Mouse (Mus musculus): Measurements from ENCODE around the gene Kcnk18. TPM values are rescaled to one million over a fixed set of nuclear protein-coding genes. Genes with fewer than 3 reads are reported as not detected.
A peak's percentile ranks its signal among the peaks of the same experiment; 100 is the strongest.

Gene Kcnk18
- polyA plus RNA-seq, 1 experiment, result not detected

DNA sequence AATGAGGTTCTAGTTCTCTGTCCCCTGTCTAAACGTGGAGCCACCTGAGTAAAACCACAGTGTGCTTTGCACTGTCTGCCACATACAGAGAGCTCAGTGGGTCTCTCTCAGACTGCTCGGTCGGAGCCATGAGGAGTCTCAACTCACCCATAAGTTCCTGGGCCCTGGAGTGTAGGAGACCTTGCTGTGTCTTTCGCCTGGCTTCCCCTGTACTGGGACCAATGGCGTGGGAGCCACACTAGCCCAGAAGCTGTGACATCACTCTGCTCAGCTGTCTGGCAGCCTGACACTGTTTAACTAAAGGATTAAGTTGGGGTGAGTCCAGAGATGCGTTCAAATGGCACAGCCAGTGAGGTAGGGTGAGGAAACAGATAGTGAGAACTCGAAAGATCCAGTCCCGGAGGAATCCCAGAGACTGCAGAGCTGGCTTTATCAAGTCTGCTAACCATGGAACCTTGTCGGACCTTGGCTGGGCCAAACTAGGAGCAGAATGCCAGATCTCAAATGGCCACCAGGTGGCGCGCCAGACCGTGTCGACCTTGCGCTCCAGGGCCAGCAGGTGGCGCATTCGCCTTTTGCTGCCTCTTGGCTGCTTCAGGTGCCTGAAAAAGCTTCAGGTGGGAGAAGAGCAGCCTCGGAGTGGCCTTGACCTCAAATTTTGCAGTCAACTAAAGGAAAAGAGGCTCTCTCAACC, 20.3 kb downstream of the Kcnk18 start:
- H3K27ac ChIP-seq (ENCODE audit: insufficient read depth, low read depth, low read length), result no peak overlapping the region
- no peak overlapping the region for H3K4me3 ChIP-seq (ENCODE audit: insufficient read depth, low read depth, low read length)
- WGBS, result 20% methylated on average over 17 of the region's 17 CpGs
- TF ChIP-seq CTCF (IDR thresholded peaks at IDR 0.05; ENCODE audit: insufficient read depth, low read depth, low read length) (peak; percentile 100), POLR2A (IDR thresholded peaks at IDR 0.05; ENCODE audit: insufficient read depth, low read depth, low read length) (no peak)
- H3K4me1 ChIP-seq (ENCODE audit: control insufficient read depth, insufficient read depth, low read length), result no peaks in the 10 kb centered on the region

- TF ChIP-seq POLR2A (IDR thresholded peaks at IDR 0.05; ENCODE audit: insufficient read depth, low read depth, low read length), result no peak
- TF ChIP-seq CTCF (IDR thresholded peaks at IDR 0.05; ENCODE audit: insufficient read depth, low read depth, low read length), result no peak
- H3K27ac ChIP-seq (ENCODE audit: insufficient read depth, low read depth, low read length), result no peak overlapping the region
- WGBS, result 92% methylated on average over 4 of the region's 4 CpGs
- no peak overlapping the region for H3K4me3 ChIP-seq (ENCODE audit: insufficient read depth, low read depth, low read length)
- no peaks in the 10 kb centered on the region for H3K4me1 ChIP-seq (ENCODE audit: control insufficient read depth, insufficient read depth, low read length)
Measured at GRCm38 (mm10) chr19:59241987-59242386, 23.0 kb downstream of the Kcnk18 start.

- peaks cover 3% of the 10 kb centered on the region for H3K4me1 ChIP-seq (ENCODE audit: control insufficient read depth, insufficient read depth, low read length)
- WGBS, result 91% methylated on average over 2 of the region's 2 CpGs
- no peak overlapping the region for H3K4me3 ChIP-seq (ENCODE audit: insufficient read depth, low read depth, low read length)
- H3K27ac ChIP-seq (ENCODE audit: insufficient read depth, low read depth, low read length), result no peak overlapping the region
- TF ChIP-seq POLR2A (IDR thresholded peaks at IDR 0.05; ENCODE audit: insufficient read depth, low read depth, low read length) (no peak), CTCF (IDR thresholded peaks at IDR 0.05; ENCODE audit: insufficient read depth, low read depth, low read length) (no peak)
Measured at GRCm38 (mm10) chr19:59243057-59243456, 24.0 kb downstream of the Kcnk18 start.

- Histone ChIP-seq H3K4me1 (ENCODE audit: control insufficient read depth, insufficient read depth, low read length) (peaks cover 6% of the 10 kb centered on the region), H3K27ac (ENCODE audit: insufficient read depth, low read depth, low read length) (no peak overlapping the region), H3K4me3 (ENCODE audit: insufficient read depth, low read depth, low read length) (no peak overlapping the region)
- WGBS, result 74% methylated on average over 4 of the region's 4 CpGs
- TF ChIP-seq CTCF (IDR thresholded peaks at IDR 0.05; ENCODE audit: insufficient read depth, low read depth, low read length) (no peak), POLR2A (IDR thresholded peaks at IDR 0.05; ENCODE audit: insufficient read depth, low read depth, low read length) (no peak)
Measured at GRCm38 (mm10) chr19:59248144-59248543, 29.1 kb downstream of the Kcnk18 start.

DNA sequence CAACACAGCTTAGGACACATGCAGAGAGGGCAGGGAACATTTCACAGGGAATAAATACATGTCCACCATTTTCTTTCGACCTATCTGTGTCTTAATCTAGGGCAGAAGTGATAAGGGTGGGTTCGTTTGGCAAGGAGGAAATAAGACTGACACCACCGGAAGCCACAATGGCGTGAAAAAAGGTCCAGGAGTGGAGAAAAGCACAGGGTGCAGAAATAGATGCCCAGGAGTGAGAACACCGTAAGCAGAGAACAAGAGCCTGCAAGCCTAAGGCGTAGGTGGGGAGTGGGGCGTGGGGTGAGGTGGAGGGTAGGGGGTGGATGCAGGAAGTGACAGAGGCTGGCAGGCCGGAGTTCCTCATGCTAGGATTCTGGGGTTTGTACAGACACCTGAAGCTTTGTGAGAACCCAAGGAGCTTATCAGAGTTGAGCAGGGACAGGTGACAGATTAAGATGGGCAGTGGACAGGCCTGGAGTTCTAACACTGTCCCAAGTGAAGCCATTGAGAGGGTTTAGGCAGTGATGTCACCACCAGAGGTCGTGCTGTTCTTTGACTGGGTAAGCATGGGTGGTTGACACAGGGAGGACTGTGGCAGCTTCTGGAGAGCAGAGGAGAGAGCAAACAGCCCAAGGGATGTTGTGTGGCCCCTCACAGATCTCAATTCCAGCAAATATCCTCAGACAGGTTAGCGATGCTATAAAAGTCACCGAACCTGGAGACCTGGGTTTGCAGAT, 29.7 kb downstream of the Kcnk18 start:
- WGBS, result 89% methylated on average over 11 of the region's 11 CpGs
- TF ChIP-seq POLR2A (IDR thresholded peaks at IDR 0.05; ENCODE audit: insufficient read depth, low read depth, low read length) (no peak), CTCF (IDR thresholded peaks at IDR 0.05; ENCODE audit: insufficient read depth, low read depth, low read length) (no peak)
- H3K27ac ChIP-seq (ENCODE audit: insufficient read depth, low read depth, low read length), result no peak overlapping the region
- H3K4me3 ChIP-seq (ENCODE audit: insufficient read depth, low read depth, low read length), result no peak overlapping the region
- H3K4me1 ChIP-seq (ENCODE audit: control insufficient read depth, insufficient read depth, low read length), result peaks cover 6% of the 10 kb centered on the region

DNA sequence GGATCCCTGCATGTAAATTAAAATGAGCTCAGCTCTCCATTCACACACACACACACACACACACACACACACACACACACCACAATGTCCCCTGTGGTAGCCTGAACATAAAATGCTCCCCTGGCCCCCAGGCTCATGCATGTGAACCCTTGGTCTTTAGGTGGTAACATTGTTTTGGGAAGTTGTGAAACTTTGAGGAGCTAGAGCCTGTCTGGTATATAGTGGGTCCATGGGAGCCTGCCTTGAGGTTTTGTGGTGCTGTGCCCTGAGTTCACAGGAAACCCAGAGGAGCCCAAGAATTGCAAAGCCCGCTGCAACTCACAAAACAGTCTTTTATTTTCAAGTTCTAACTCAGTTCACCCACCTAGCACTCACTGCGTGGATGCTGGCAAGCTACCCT, 33.6 kb downstream of the Kcnk18 start:
- Histone ChIP-seq H3K27ac (ENCODE audit: insufficient read depth, low read depth, low read length) (no peak overlapping the region), H3K4me3 (ENCODE audit: insufficient read depth, low read depth, low read length) (no peak overlapping the region), H3K4me1 (ENCODE audit: control insufficient read depth, insufficient read depth, low read length) (peaks cover 6% of the 10 kb centered on the region)
- TF ChIP-seq CTCF (IDR thresholded peaks at IDR 0.05; ENCODE audit: insufficient read depth, low read depth, low read length), result no peak
- 61% methylated on average over 2 of the region's 2 CpGs for WGBS

GRCm38 (mm10) chr19:59259633-59260032, 40.6 kb downstream of the Kcnk18 start:
- peaks cover 17% of the 10 kb centered on the region for H3K4me1 ChIP-seq (ENCODE audit: control insufficient read depth, insufficient read depth, low read length)
- 64% methylated on average over 5 of the region's 5 CpGs for WGBS

DNA sequence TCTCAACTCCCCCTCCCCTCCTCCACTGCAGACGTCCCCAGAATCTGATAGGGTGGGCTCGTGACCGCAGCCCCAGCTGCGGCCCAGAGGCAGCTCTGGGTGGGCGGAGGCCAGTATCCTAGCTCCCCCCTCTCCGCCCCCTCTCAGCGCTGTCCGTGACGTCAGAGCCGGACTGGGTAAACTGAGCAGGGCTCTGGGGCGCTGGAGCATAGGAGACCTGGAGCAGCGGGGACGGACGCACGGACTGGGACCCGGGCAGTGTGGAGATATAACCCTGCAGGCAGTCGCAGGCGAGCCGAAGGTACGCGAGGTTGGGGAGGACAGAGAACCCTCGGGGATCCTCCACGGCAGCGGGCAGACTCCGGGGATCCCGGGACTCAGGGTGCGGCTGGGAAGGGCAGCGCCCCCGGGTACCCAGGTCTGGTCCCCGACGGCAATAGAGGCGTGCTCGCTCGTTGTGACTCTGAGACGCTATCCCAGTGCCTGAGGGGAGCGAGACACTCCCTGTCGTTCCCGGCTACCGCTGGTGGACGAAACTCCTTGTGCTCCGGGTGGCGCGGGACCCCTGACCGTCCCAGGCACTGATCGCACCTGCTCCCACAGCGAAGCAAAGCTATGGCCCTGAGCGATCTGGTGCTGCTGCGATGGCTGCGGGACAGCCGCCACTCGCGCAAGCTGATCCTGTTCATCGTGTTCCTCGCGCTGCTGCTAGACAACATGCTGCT, 41.9 kb downstream of the Kcnk18 start, which contains the start of gene Slc18a2:
Gene Slc18a2, plus strand, starts transcription at position 179 of the 725 bp plus-strand sequence.
- peaks cover 21% of the 10 kb centered on the region for H3K4me1 ChIP-seq (ENCODE audit: control insufficient read depth, insufficient read depth, low read length)
- TF ChIP-seq POLR2A (IDR thresholded peaks at IDR 0.05; ENCODE audit: insufficient read depth, low read depth, low read length) (no peak), CTCF (IDR thresholded peaks at IDR 0.05; ENCODE audit: insufficient read depth, low read depth, low read length) (no peak)
- WGBS, result 6% methylated on average over 55 of the region's 55 CpGs
- H3K27ac ChIP-seq (ENCODE audit: insufficient read depth, low read depth, low read length), result no peak within 1 kb of the TSS
- peak within 1 kb of the TSS; percentile 38 for H3K4me3 ChIP-seq (ENCODE audit: insufficient read depth, low read depth, low read length)

More at GRCm38 (mm10) chr19:59259633-59260032, 40.6 kb downstream of the Kcnk18 start:
- no peak overlapping the region for H3K27ac ChIP-seq (ENCODE audit: insufficient read depth, low read depth, low read length)
- no peak overlapping the region for H3K4me3 ChIP-seq (ENCODE audit: insufficient read depth, low read depth, low read length)
- TF ChIP-seq POLR2A (IDR thresholded peaks at IDR 0.05; ENCODE audit: insufficient read depth, low read depth, low read length) (no peak), CTCF (IDR thresholded peaks at IDR 0.05; ENCODE audit: insufficient read depth, low read depth, low read length) (no peak)

DNA sequence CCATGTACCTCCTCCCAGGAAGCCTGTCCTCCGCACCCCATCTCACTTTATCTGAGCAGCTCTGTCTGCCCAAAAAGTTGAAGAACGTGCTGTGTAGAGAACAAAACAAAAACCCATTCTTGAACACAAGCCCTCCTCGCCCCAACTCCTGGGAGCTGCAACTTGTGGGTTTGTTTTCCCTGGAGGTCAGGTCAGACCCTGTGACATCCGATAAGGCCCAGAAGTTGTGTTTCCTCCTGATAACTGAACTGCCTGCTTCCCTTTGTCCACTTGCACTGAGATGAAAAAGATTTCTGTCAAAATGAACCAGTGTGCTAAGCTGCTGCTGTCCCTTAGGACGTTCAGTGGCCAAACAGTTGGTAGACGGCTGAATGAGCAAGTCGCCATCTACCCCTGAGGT, 42.6 kb downstream of the Kcnk18 start:
- WGBS, result 86% methylated on average over 7 of the region's 7 CpGs
- Histone ChIP-seq H3K27ac (ENCODE audit: insufficient read depth, low read depth, low read length) (no peak overlapping the region), H3K4me1 (ENCODE audit: control insufficient read depth, insufficient read depth, low read length) (peaks cover 21% of the 10 kb centered on the region), H3K4me3 (ENCODE audit: insufficient read depth, low read depth, low read length) (no peak overlapping the region)
- TF ChIP-seq POLR2A (IDR thresholded peaks at IDR 0.05; ENCODE audit: insufficient read depth, low read depth, low read length) (no peak), CTCF (IDR thresholded peaks at IDR 0.05; ENCODE audit: insufficient read depth, low read depth, low read length) (no peak)

Data from olfactory bulb, adult 2 months (tissue).